Mouse (Mus musculus): ENCODE measurements around the gene Fkbp8. TPM values are rescaled to one million over a fixed set of nuclear protein-coding genes. Genes with fewer than 3 reads are reported as not detected.
A peak's percentile ranks its signal among the peaks of the same experiment; 100 is the strongest.

Fkbp8 gene
- polyA plus RNA-seq, 1 experiment from 2014 or later, result 158 TPM

- H3K4me2 ChIP-seq (ENCODE audit: low read depth, low read length), result no peak overlapping the region
- H3K27ac ChIP-seq (ENCODE audit: low read length), result no peak overlapping the region
- no peak overlapping the region for H3K4me3 ChIP-seq (ENCODE audit: low read depth, low read length)
- 75% methylated on average over 6 of the region's 6 CpGs for WGBS (ENCODE audit: insufficient replicate concordance)
- no peaks in the 10 kb centered on the region for H3K9me3 ChIP-seq (replicated peaks; ENCODE audit: control insufficient read depth, low read length)
- H3K9ac ChIP-seq (ENCODE audit: low read depth, low read length), result no peak overlapping the region
- H3K36me3 ChIP-seq (ENCODE audit: control insufficient read depth, insufficient read depth), result peaks cover 11% of the 10 kb centered on the region
- H3K4me1 ChIP-seq (ENCODE audit: control insufficient read depth, low read depth, low read length), result peaks cover 14% of the 10 kb centered on the region
- no peaks in the 10 kb centered on the region for H3K27me3 ChIP-seq (ENCODE audit: control insufficient read depth, insufficient read depth, low read depth, low read length)
- no peak for ATAC-seq (ENCODE audit: low read depth)
Observed at GRCm38 (mm10) chr8:70519043-70519442, 8.5 kb upstream of the Fkbp8 start.

GRCm38 (mm10) chr8:70519606-70520005 is 7.9 kb upstream of the Fkbp8 start:
- H3K36me3 ChIP-seq (ENCODE audit: control insufficient read depth, insufficient read depth), result peaks cover 7% of the 10 kb centered on the region
- H3K27ac ChIP-seq (ENCODE audit: low read length), result no peak overlapping the region
- no peak overlapping the region for H3K4me3 ChIP-seq (ENCODE audit: low read depth, low read length)
- peaks cover 14% of the 10 kb centered on the region for H3K4me1 ChIP-seq (ENCODE audit: control insufficient read depth, low read depth, low read length)
- H3K9me3 ChIP-seq (replicated peaks; ENCODE audit: control insufficient read depth, low read length), result no peaks in the 10 kb centered on the region
- no peak for ATAC-seq (ENCODE audit: low read depth)
- no peaks in the 10 kb centered on the region for H3K27me3 ChIP-seq (ENCODE audit: control insufficient read depth, insufficient read depth, low read depth, low read length)
- no peak overlapping the region for H3K9ac ChIP-seq (ENCODE audit: low read depth, low read length)
- 40% methylated on average over 2 of the region's 2 CpGs for WGBS (ENCODE audit: insufficient replicate concordance)
- H3K4me2 ChIP-seq (ENCODE audit: low read depth, low read length), result no peak overlapping the region

GRCm38 (mm10) chr8:70522592-70523403 is 4.7 kb upstream of the Fkbp8 start:
- H3K4me2 ChIP-seq (ENCODE audit: low read depth, low read length), result peak overlapping the region; percentile 86
- peak overlapping the region; percentile 92 for H3K27ac ChIP-seq (ENCODE audit: low read length)
- no peaks in the 10 kb centered on the region for H3K9me3 ChIP-seq (replicated peaks; ENCODE audit: control insufficient read depth, low read length)
- peak; percentile 83 for ATAC-seq (ENCODE audit: low read depth)
- H3K9ac ChIP-seq (ENCODE audit: low read depth, low read length), result peak overlapping the region; percentile 89
- H3K27me3 ChIP-seq (ENCODE audit: control insufficient read depth, insufficient read depth, low read depth, low read length), result no peaks in the 10 kb centered on the region
- H3K4me1 ChIP-seq (ENCODE audit: control insufficient read depth, low read depth, low read length), result peaks cover 24% of the 10 kb centered on the region
- WGBS (ENCODE audit: insufficient replicate concordance), result under 1% methylated on average over 51 of the region's 51 CpGs
- H3K36me3 ChIP-seq (ENCODE audit: control insufficient read depth, insufficient read depth), result peaks cover 7% of the 10 kb centered on the region
- peak overlapping the region; percentile 84 for H3K4me3 ChIP-seq (ENCODE audit: low read depth, low read length)

GRCm38 (mm10) chr8:70527111-70527511 is 413 bp upstream of the Fkbp8 start:
- H3K27me3 ChIP-seq (ENCODE audit: control insufficient read depth, insufficient read depth, low read depth, low read length), result no peaks in the 10 kb centered on the region
- WGBS (ENCODE audit: insufficient replicate concordance), result under 1% methylated on average over 8 of the region's 8 CpGs
- peak overlapping the region; percentile 92 for H3K27ac ChIP-seq (ENCODE audit: low read length)
- peak overlapping the region; percentile 87 for H3K4me3 ChIP-seq (ENCODE audit: low read depth, low read length)
- H3K36me3 ChIP-seq (ENCODE audit: control insufficient read depth, insufficient read depth), result peaks cover 20% of the 10 kb centered on the region
- H3K9ac ChIP-seq (ENCODE audit: low read depth, low read length), result peak overlapping the region; percentile 98
- peak overlapping the region; percentile 63 for H3K4me2 ChIP-seq (ENCODE audit: low read depth, low read length)
- H3K4me1 ChIP-seq (ENCODE audit: control insufficient read depth, low read depth, low read length), result peaks cover 42% of the 10 kb centered on the region
- ATAC-seq (ENCODE audit: low read depth), result peak; percentile 25; the same call in 1 of the 2 replicates
- no peaks in the 10 kb centered on the region for H3K9me3 ChIP-seq (replicated peaks; ENCODE audit: control insufficient read depth, low read length)

- Histone ChIP-seq H3K9ac (ENCODE audit: low read depth, low read length) (peak overlapping the region; percentile 98), H3K9me3 (replicated peaks; ENCODE audit: control insufficient read depth, low read length) (no peaks in the 10 kb centered on the region), H3K27ac (ENCODE audit: low read length) (peak overlapping the region; percentile 92), H3K36me3 (ENCODE audit: control insufficient read depth, insufficient read depth) (peaks cover 28% of the 10 kb centered on the region), H3K4me3 (ENCODE audit: low read depth, low read length) (peak overlapping the region; percentile 87), H3K27me3 (ENCODE audit: control insufficient read depth, insufficient read depth, low read depth, low read length) (no peaks in the 10 kb centered on the region), H3K4me2 (ENCODE audit: low read depth, low read length) (peak overlapping the region; percentile 63), H3K4me1 (ENCODE audit: control insufficient read depth, low read depth, low read length) (peaks cover 38% of the 10 kb centered on the region)
- 10% methylated on average over 13 of the region's 13 CpGs for WGBS (ENCODE audit: insufficient replicate concordance)
- no peak for ATAC-seq (ENCODE audit: low read depth)
Observed at GRCm38 (mm10) chr8:70528182-70528797, 766 bp downstream of the Fkbp8 start.

GRCm38 (mm10) chr8:70529299-70529698 is 1.8 kb downstream of the Fkbp8 start:
- Histone ChIP-seq H3K27ac (ENCODE audit: low read length) (peak overlapping the region; percentile 53), H3K36me3 (ENCODE audit: control insufficient read depth, insufficient read depth) (peaks cover 35% of the 10 kb centered on the region), H3K27me3 (ENCODE audit: control insufficient read depth, insufficient read depth, low read depth, low read length) (no peaks in the 10 kb centered on the region), H3K9ac (ENCODE audit: low read depth, low read length) (peak overlapping the region; percentile 2), H3K4me1 (ENCODE audit: control insufficient read depth, low read depth, low read length) (peaks cover 32% of the 10 kb centered on the region), H3K9me3 (replicated peaks; ENCODE audit: control insufficient read depth, low read length) (no peaks in the 10 kb centered on the region), H3K4me3 (ENCODE audit: low read depth, low read length) (peak overlapping the region; percentile 11; the same call in 1 of the 2 replicates), H3K4me2 (ENCODE audit: low read depth, low read length) (peak overlapping the region; percentile 63)
- no peak for ATAC-seq (ENCODE audit: low read depth)
- 16% methylated on average over 5 of the region's 5 CpGs for WGBS (ENCODE audit: insufficient replicate concordance)

- 65% methylated on average over 3 of the region's 3 CpGs for WGBS (ENCODE audit: insufficient replicate concordance)
- Histone ChIP-seq H3K4me2 (ENCODE audit: low read depth, low read length) (peak overlapping the region; percentile 63), H3K4me3 (ENCODE audit: low read depth, low read length) (peak overlapping the region; percentile 11), H3K4me1 (ENCODE audit: control insufficient read depth, low read depth, low read length) (peaks cover 32% of the 10 kb centered on the region), H3K27ac (ENCODE audit: low read length) (peak overlapping the region; percentile 53), H3K27me3 (ENCODE audit: control insufficient read depth, insufficient read depth, low read depth, low read length) (no peaks in the 10 kb centered on the region), H3K9ac (ENCODE audit: low read depth, low read length) (peak overlapping the region; percentile 2), H3K9me3 (replicated peaks; ENCODE audit: control insufficient read depth, low read length) (no peaks in the 10 kb centered on the region), H3K36me3 (ENCODE audit: control insufficient read depth, insufficient read depth) (peaks cover 39% of the 10 kb centered on the region)
- ATAC-seq (ENCODE audit: low read depth), result no peak
Observed at GRCm38 (mm10) chr8:70529741-70530161, 2.2 kb downstream of the Fkbp8 start.

- WGBS (ENCODE audit: insufficient replicate concordance), result 84% methylated on average over 2 of the region's 2 CpGs
- Histone ChIP-seq H3K27me3 (ENCODE audit: control insufficient read depth, insufficient read depth, low read depth, low read length) (no peaks in the 10 kb centered on the region), H3K9ac (ENCODE audit: low read depth, low read length) (peak overlapping the region; percentile 2; the same call in 1 of the 2 replicates), H3K4me2 (ENCODE audit: low read depth, low read length) (peak overlapping the region; percentile 63; the same call in 1 of the 2 replicates), H3K36me3 (ENCODE audit: control insufficient read depth, insufficient read depth) (peaks cover 45% of the 10 kb centered on the region), H3K4me1 (ENCODE audit: control insufficient read depth, low read depth, low read length) (peaks cover 32% of the 10 kb centered on the region), H3K9me3 (replicated peaks; ENCODE audit: control insufficient read depth, low read length) (no peaks in the 10 kb centered on the region), H3K27ac (ENCODE audit: low read length) (peak overlapping the region; percentile 53), H3K4me3 (ENCODE audit: low read depth, low read length) (no peak overlapping the region)
- no peak for ATAC-seq (ENCODE audit: low read depth)
Observed at GRCm38 (mm10) chr8:70530314-70530713, 2.8 kb downstream of the Fkbp8 start.

GRCm38 (mm10) chr8:70534281-70534680 is 6.8 kb downstream of the Fkbp8 start:
- Histone ChIP-seq H3K9me3 (replicated peaks; ENCODE audit: control insufficient read depth, low read length) (no peaks in the 10 kb centered on the region), H3K9ac (ENCODE audit: low read depth, low read length) (no peak overlapping the region), H3K36me3 (ENCODE audit: control insufficient read depth, insufficient read depth) (peaks cover 51% of the 10 kb centered on the region), H3K27ac (ENCODE audit: low read length) (no peak overlapping the region), H3K4me2 (ENCODE audit: low read depth, low read length) (no peak overlapping the region), H3K4me1 (ENCODE audit: control insufficient read depth, low read depth, low read length) (peaks cover 17% of the 10 kb centered on the region), H3K4me3 (ENCODE audit: low read depth, low read length) (no peak overlapping the region), H3K27me3 (ENCODE audit: control insufficient read depth, insufficient read depth, low read depth, low read length) (no peaks in the 10 kb centered on the region)
- no peak for ATAC-seq (ENCODE audit: low read depth)
- WGBS (ENCODE audit: insufficient replicate concordance), result 91% methylated on average over 12 of the region's 12 CpGs

All from liver, embryonic 16.5 days (tissue).